Mouse (Mus musculus): ENCODE data around the gene Klhl2.

DNA sequence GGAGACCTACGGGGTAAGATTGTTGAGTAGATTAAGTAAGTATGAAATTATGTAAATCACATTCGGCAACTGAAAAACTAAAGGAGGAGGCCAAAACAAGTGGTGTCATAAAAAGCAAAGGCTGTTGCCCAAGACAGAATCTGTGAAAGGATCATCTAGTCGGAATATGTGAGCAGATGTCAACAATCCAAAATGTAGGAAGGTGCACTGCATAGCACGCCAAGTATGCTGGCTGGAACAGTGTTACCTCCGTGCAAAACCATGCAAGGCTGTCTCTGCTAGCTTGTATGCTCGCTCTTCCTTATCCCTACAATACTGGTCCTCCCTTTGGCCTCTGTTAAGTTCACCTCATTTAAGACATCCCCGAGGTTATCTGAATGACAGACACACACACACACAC lies 4.5 kb downstream of the Klhl2 start:
- TF ChIP-seq CTCF (conservative IDR thresholded peaks at IDR 0.05 in 1 of 2, IDR thresholded peaks at IDR 0.05 in 1 of 2; ENCODE audit: low read depth in 2 of 2, low read length in 2 of 2), result no peak
- TF ChIP-seq USF1 (IDR thresholded peaks at IDR 0.05; ENCODE audit: low read depth, low read length), result no peak
- TF ChIP-seq CHD1 (IDR thresholded peaks at IDR 0.05; ENCODE audit: low read depth, low read length), result no peak
- TF ChIP-seq TCF12 (IDR thresholded peaks at IDR 0.05; ENCODE audit: low read depth, low read length), result no peak
- no peak for TF ChIP-seq MAZ (IDR thresholded peaks at IDR 0.05; ENCODE audit: low read depth, low read length)

All from CH12.LX (cell line).